Mouse (Mus musculus) G1E (cell line): ENCODE data around the gene Lrrc8a.

ENCODE experiments used
- CTCF ChIP-seq: IDR thresholded peaks from 2 replicates; pipeline ENCODE4 v1.5.1; 2012; ENCODE audit warnings: low read depth, low read length, inconsistent platforms, mixed read lengths
- GATA1 ChIP-seq: IDR thresholded peaks from 2 replicates; pipeline ENCODE4 v1.6.1; 2012; ENCODE audit warnings: borderline replicate concordance, low read length, inconsistent platforms, mixed read lengths

DNA sequence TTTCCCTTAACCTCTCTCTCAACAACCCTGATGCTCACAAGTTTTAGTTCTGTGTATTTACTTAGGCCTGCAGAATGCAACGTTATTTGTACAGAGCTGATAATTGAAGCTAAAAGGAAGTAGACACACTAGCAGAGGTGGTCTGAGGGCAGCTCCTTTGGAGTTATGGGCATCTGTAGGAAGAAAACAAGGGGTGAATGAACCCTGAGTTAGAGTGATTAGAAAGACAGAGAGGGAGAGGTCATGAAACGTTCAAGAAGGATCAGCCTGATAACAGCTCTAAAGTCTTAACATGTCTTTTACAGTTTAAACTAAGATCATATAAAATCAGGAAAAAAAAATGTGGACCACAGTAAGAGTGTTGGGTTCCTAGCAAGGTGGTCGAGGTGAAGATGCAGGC is 71.8 kb downstream of the Lrrc8a start:
- TF ChIP-seq CTCF: no peak
- TF ChIP-seq GATA1: no peak
